Mouse (Mus musculus) liver, postnatal 0 days (tissue): Measurements from ENCODE around the gene Abtb1.

Source experiments
- CTCF ChIP-seq: sonication (generic); IDR thresholded peaks from 2 replicates; pipeline ENCODE4 v1.5.1; 2016; ENCODE audit warnings: antibody characterized with exemption, low read depth
- EP300 ChIP-seq: IDR thresholded peaks from 2 replicates; pipeline ENCODE4 v1.6.1; 2016; ENCODE audit warnings: antibody characterized with exemption, low read depth, mild to moderate bottlenecking

DNA sequence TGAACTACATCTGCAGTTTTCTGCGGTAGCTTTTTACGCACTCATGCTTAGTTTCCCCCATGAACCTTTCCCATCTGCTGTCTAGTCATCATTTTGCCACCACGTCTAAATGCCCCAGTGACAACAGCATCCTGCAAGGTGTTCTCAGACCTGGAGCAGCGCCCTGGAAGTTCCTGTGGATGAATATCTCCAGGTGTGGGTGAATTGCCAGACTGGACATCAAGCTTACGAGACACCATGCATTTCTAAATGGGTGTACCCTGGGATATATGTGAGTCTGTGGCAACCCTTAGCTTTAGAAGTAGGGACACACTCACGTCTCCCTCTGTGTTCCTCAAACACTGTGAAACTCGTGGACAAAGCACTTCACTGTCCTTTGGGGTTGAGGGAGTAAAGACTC is 41.6 kb downstream of the Abtb1 start:
- TF ChIP-seq EP300: no peak
- no peak for TF ChIP-seq CTCF
